Mouse (Mus musculus) olfactory bulb, adult 2 months (tissue): ENCODE measurements around the gene Auts2.

Source experiments
- CTCF ChIP-seq: fragments of 200-500 bp; IDR thresholded peaks from 2 replicates; pipeline ENCODE4 v1.5.1; 2012; ENCODE audit warnings: low read depth, mild to moderate bottlenecking, low read length, moderate library complexity; ENCODE audit not compliant: insufficient read depth
- POLR2A ChIP-seq: fragments of 200-500 bp; IDR thresholded peaks from 2 replicates; pipeline ENCODE4 v1.6.1; 2012; ENCODE audit warnings: mild to moderate bottlenecking, low read depth, low read length, moderate library complexity; ENCODE audit not compliant: insufficient read depth

- TF ChIP-seq CTCF (no peak), POLR2A (no peak)
Measured at GRCm38 (mm10) chr5:132333744-132334143, 209.4 kb downstream of the Auts2 start.
